ENCODE assay signal across 10 mouse cellular contexts in the genomic region with DNA sequence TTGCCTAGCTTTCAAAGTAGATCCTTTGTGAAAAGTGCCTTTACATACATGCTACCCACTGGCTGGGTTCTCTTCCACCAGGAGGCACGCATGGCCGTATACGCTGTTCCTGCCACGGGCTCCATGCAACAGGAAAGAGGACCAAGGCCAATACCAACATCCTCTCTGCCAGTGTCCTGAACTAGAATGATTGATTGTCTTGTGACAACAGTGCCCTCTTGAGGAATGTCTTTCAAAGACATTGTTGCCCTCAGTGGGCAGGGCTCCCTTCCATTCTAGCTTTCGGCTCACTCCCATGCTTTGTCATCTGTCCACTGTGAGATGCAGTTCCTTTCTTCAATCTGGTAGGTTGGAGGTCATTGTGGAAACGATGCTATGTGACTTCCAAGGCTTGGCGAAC. TPM values are rescaled to one million over a fixed set of nuclear protein-coding genes. Genes with fewer than 3 reads are reported as not detected.
A peak's percentile ranks its signal among the peaks of the same experiment; 100 is the strongest.
DNase-seq lines count a peak whose midpoint lies in the region; ATAC-seq and TF ChIP-seq lines count a peak whose summit lies in the region.
"Had no signal": no experiment of that assay in that cellular context is flagged by ENCODE, and none has a peak within 500 bp of the region (broad histone marks: within the 10 kb centered on the region; RNA-seq: fewer than 3 reads in every experiment).

No protein-coding gene starts in this region.

- ATAC-seq in heart, postnatal 0 days (ENCODE audit: insufficient read depth, low read depth), result peak; percentile 39; the same call in 1 of the 2 replicates
- no peak for ATAC-seq in lung, embryonic 14.5 days (ENCODE audit: insufficient read depth)
- peak; percentile 81 for ATAC-seq in common myeloid progenitor, adult 5-6 weeks (replicated peaks; ENCODE audit: low read depth, poor library complexity, severe bottlenecking)
- ATAC-seq in megakaryocyte progenitor cell, adult 5-6 weeks (replicated peaks; ENCODE audit: poor library complexity), result peak; percentile 81
- ATAC-seq in erythroblast, adult 5-6 weeks (replicated peaks; ENCODE audit: low FRiP score, poor library complexity, severe bottlenecking), result no peak
- ATAC-seq in forebrain, embryonic 12.5 days (ENCODE audit: low FRiP score), result no peak

- DNase-seq in heart, postnatal 0 days (ENCODE audit: low spot score), result peak; percentile 47
- no peak for DNase-seq in heart, adult 9 months (ENCODE audit: low spot score in 2 of 2)
- DNase-seq in lung, embryonic 14.5 days, result peak; percentile 38
- no peak for DNase-seq in lung, postnatal 14 days
- DNase-seq: gastrocnemius, postnatal 10 days had no signal

- no peak for TF ChIP-seq EP300 in heart, postnatal 0 days (IDR thresholded peaks at IDR 0.05; ENCODE audit: low read depth)

- TF ChIP-seq CTCF in heart, postnatal 0 days (IDR thresholded peaks at IDR 0.05; ENCODE audit: low read depth), result peak; percentile 73
- TF ChIP-seq CTCF in lung, embryonic 14.5 days (IDR thresholded peaks at IDR 0.05; ENCODE audit: low read depth), result peak; percentile 60

- no peaks in the 10 kb centered on the region for H3K27me3 ChIP-seq in heart, postnatal 0 days (ENCODE audit: control insufficient read depth, insufficient read depth, low read length)
- no peaks in the 10 kb centered on the region for H3K27me3 ChIP-seq in lung, embryonic 14.5 days (ENCODE audit: insufficient read depth, low read length)
- no peaks in the 10 kb centered on the region for H3K27me3 ChIP-seq in forebrain, embryonic 12.5 days
- H3K27me3 ChIP-seq: limb, embryonic 13.5 days had no signal

- H3K4me3 ChIP-seq in heart, postnatal 0 days (ENCODE audit: low read depth, low read length), result no peak overlapping the region
- H3K4me3 ChIP-seq in lung, embryonic 14.5 days (ENCODE audit: low read depth, low read length), result no peak overlapping the region
- H3K4me3 ChIP-seq in forebrain, embryonic 12.5 days (replicated peaks), result no peak overlapping the region
- H3K4me3 ChIP-seq: limb, embryonic 13.5 days had no signal

- H3K9ac ChIP-seq in heart, postnatal 0 days (replicated peaks; ENCODE audit: low read depth, low read length), result no peak overlapping the region
- no peak overlapping the region for H3K9ac ChIP-seq in lung, embryonic 14.5 days
- no peak overlapping the region for H3K9ac ChIP-seq in forebrain, embryonic 12.5 days
- H3K9ac ChIP-seq: limb, embryonic 13.5 days had no signal

- H3K9me3 ChIP-seq in heart, postnatal 0 days (replicated peaks; ENCODE audit: control insufficient read depth, low read length), result no peaks in the 10 kb centered on the region
- no peaks in the 10 kb centered on the region for H3K9me3 ChIP-seq in lung, embryonic 14.5 days (ENCODE audit: low read depth, low read length)
- H3K9me3 ChIP-seq in forebrain, embryonic 12.5 days, result no peaks in the 10 kb centered on the region
- H3K9me3 ChIP-seq: limb, embryonic 13.5 days had no signal

- no peak overlapping the region for H3K27ac ChIP-seq in heart, postnatal 0 days (ENCODE audit: low read depth)
- H3K27ac ChIP-seq in lung, embryonic 14.5 days (ENCODE audit: low read depth), result no peak overlapping the region
- no peak overlapping the region for H3K27ac ChIP-seq in forebrain, embryonic 12.5 days
- H3K27ac ChIP-seq: limb, embryonic 13.5 days had no signal

- H3K4me1 ChIP-seq in heart, postnatal 0 days (ENCODE audit: control insufficient read depth, insufficient read depth), result no peaks in the 10 kb centered on the region
- H3K4me1 ChIP-seq in lung, embryonic 14.5 days (ENCODE audit: insufficient read depth), result no peaks in the 10 kb centered on the region
- H3K4me1 ChIP-seq in forebrain, embryonic 12.5 days, result no peaks in the 10 kb centered on the region

- no peak overlapping the region for H3K4me2 ChIP-seq in heart, postnatal 0 days (ENCODE audit: low read depth, low read length)
- H3K4me2 ChIP-seq in lung, embryonic 14.5 days, result no peak overlapping the region
- no peak overlapping the region for H3K4me2 ChIP-seq in forebrain, embryonic 12.5 days
- H3K4me2 ChIP-seq: limb, embryonic 13.5 days had no signal

- no peaks in the 10 kb centered on the region for H3K36me3 ChIP-seq in heart, postnatal 0 days (replicated peaks; ENCODE audit: control insufficient read depth, insufficient read depth, low read length)
- no peaks in the 10 kb centered on the region for H3K36me3 ChIP-seq in lung, embryonic 14.5 days (ENCODE audit: insufficient read depth)
- H3K36me3 ChIP-seq in forebrain, embryonic 12.5 days (replicated peaks), result no peaks in the 10 kb centered on the region
- H3K36me3 ChIP-seq: limb, embryonic 13.5 days had no signal

- whole genome bisulfite sequencing in heart, postnatal 0 days, result 40% methylated on average over 7 of the region's 7 CpGs
- 69% methylated on average over 7 of the region's 7 CpGs for WGBS in lung, embryonic 14.5 days
- WGBS in forebrain, embryonic 12.5 days, result 62% methylated on average over 7 of the region's 7 CpGs

RNA-seq across cellular contexts. Expression of a gene that starts 16.2 kb away (rescaled TPM):
- 44.3 and 48.2 TPM in 2 replicates for total RNA-seq in heart, postnatal 0 days (2014; rRNA removed; ENCODE audit: low replicate concordance)
- 75.9 TPM in 2 replicates for polyA plus RNA-seq in heart, postnatal 0 days (2015; fragmentation: Nextera tagmentation; extraction: Ambion mirVana)
- polyA plus RNA-seq in lung, embryonic 14.5 days (2014; fragmentation: Nextera tagmentation; extraction: Ambion mirVana), result 129 and 130 TPM in 2 replicates
- 63.1 and 85.5 TPM in 2 replicates for total RNA-seq in common myeloid progenitor, adult 5-6 weeks (2017)
- 55.2 and 59.2 TPM in 2 replicates for total RNA-seq in megakaryocyte progenitor cell, adult 5-6 weeks (2015)
- 78.4 and 102 TPM in 2 replicates for total RNA-seq in megakaryocyte progenitor cell, adult 5-6 weeks (2017)
- total RNA-seq in erythroblast, adult 5-6 weeks (2015; ENCODE audit: low replicate concordance), result 1.5 and 6.7 TPM in 2 replicates
- 6.6 and 8.1 TPM in 2 replicates for total RNA-seq in erythroblast, adult 5-6 weeks (2017; ENCODE audit: low replicate concordance)
- 118 and 131 TPM in 2 replicates for polyA plus RNA-seq in forebrain, embryonic 12.5 days (2016; fragmentation: Nextera tagmentation; extraction: Ambion mirVana)

RNA-seq across cellular contexts. Expression of a gene that starts 21.8 kb away (rescaled TPM):
- 35.6 and 52.8 TPM in 2 replicates for total RNA-seq in heart, postnatal 0 days (2014; rRNA removed; ENCODE audit: low replicate concordance)
- 159 and 170 TPM in 2 replicates for polyA plus RNA-seq in heart, postnatal 0 days (2015; fragmentation: Nextera tagmentation; extraction: Ambion mirVana)
- polyA plus RNA-seq in lung, embryonic 14.5 days (2014; fragmentation: Nextera tagmentation; extraction: Ambion mirVana), result 723 and 735 TPM in 2 replicates
- total RNA-seq in common myeloid progenitor, adult 5-6 weeks (2017), result 75.2 and 119 TPM in 2 replicates
- total RNA-seq in megakaryocyte progenitor cell, adult 5-6 weeks (2015), result 520 and 538 TPM in 2 replicates
- total RNA-seq in megakaryocyte progenitor cell, adult 5-6 weeks (2017), result 60.0 and 69.9 TPM in 2 replicates
- total RNA-seq in erythroblast, adult 5-6 weeks (2015; ENCODE audit: low replicate concordance), result 41.4 and 60.7 TPM in 2 replicates
- total RNA-seq in erythroblast, adult 5-6 weeks (2017; ENCODE audit: low replicate concordance), result 11.2 and 26.3 TPM in 2 replicates
- 641 and 720 TPM in 2 replicates for polyA plus RNA-seq in forebrain, embryonic 12.5 days (2016; fragmentation: Nextera tagmentation; extraction: Ambion mirVana)

RNA-seq across cellular contexts. Expression of a gene that starts 47.7 kb away (rescaled TPM):
- 44.5 and 55.8 TPM in 2 replicates for total RNA-seq in heart, postnatal 0 days (2014; rRNA removed; ENCODE audit: low replicate concordance)
- polyA plus RNA-seq in heart, postnatal 0 days (2015; fragmentation: Nextera tagmentation; extraction: Ambion mirVana), result 44.5 and 44.7 TPM in 2 replicates
- 83.5 and 88.1 TPM in 2 replicates for polyA plus RNA-seq in lung, embryonic 14.5 days (2014; fragmentation: Nextera tagmentation; extraction: Ambion mirVana)
- 32.1 and 42.2 TPM in 2 replicates for total RNA-seq in common myeloid progenitor, adult 5-6 weeks (2017)
- total RNA-seq in megakaryocyte progenitor cell, adult 5-6 weeks (2015), result 33.1 and 40.5 TPM in 2 replicates
- 65.6 and 88.1 TPM in 2 replicates for total RNA-seq in megakaryocyte progenitor cell, adult 5-6 weeks (2017)
- 3.1 and 9.4 TPM in 2 replicates for total RNA-seq in erythroblast, adult 5-6 weeks (2015; ENCODE audit: low replicate concordance)
- total RNA-seq in erythroblast, adult 5-6 weeks (2017; ENCODE audit: low replicate concordance), result 14.9 and 22.7 TPM in 2 replicates
- 99.8 and 106 TPM in 2 replicates for polyA plus RNA-seq in forebrain, embryonic 12.5 days (2016; fragmentation: Nextera tagmentation; extraction: Ambion mirVana)

RNA-seq across cellular contexts. Expression of a gene that starts 54.8 kb away (rescaled TPM):
- total RNA-seq in heart, postnatal 0 days (2014; rRNA removed; ENCODE audit: low replicate concordance), result 50.5 and 76.7 TPM in 2 replicates
- 67.8 and 72.0 TPM in 2 replicates for polyA plus RNA-seq in heart, postnatal 0 days (2015; fragmentation: Nextera tagmentation; extraction: Ambion mirVana)
- polyA plus RNA-seq in lung, embryonic 14.5 days (2014; fragmentation: Nextera tagmentation; extraction: Ambion mirVana), result 208 and 219 TPM in 2 replicates
- total RNA-seq in common myeloid progenitor, adult 5-6 weeks (2017), result 110 and 120 TPM in 2 replicates
- 67.3 and 125 TPM in 2 replicates for total RNA-seq in megakaryocyte progenitor cell, adult 5-6 weeks (2015)
- 75.5 and 98.4 TPM in 2 replicates for total RNA-seq in megakaryocyte progenitor cell, adult 5-6 weeks (2017)
- 31.1 and 36.5 TPM in 2 replicates for total RNA-seq in erythroblast, adult 5-6 weeks (2015; ENCODE audit: low replicate concordance)
- total RNA-seq in erythroblast, adult 5-6 weeks (2017; ENCODE audit: low replicate concordance), result 15.2 and 16.2 TPM in 2 replicates
- polyA plus RNA-seq in forebrain, embryonic 12.5 days (2016; fragmentation: Nextera tagmentation; extraction: Ambion mirVana), result 337 and 341 TPM in 2 replicates

Comparison
In these comparisons a context has a peak if more than half of its experiments do, and no peak if none do; other contexts are left out.
1. DNase-seq: peak in heart, postnatal 0 days (single experiment) and lung, embryonic 14.5 days (single experiment); none in heart, adult 9 months (0 of 2) and lung, postnatal 14 days (single experiment).
2. ATAC-seq: peak in heart, postnatal 0 days (single experiment), common myeloid progenitor, adult 5-6 weeks (single experiment) and megakaryocyte progenitor cell, adult 5-6 weeks (single experiment); none in lung, embryonic 14.5 days (single experiment), erythroblast, adult 5-6 weeks (single experiment) and forebrain, embryonic 12.5 days (single experiment).